Comparison of ENCODE assay signal across 13 mouse cellular contexts in genomic region chr5:142394602-142395252, GRCm38 (mm10). TPM values are rescaled to one million over a fixed set of nuclear protein-coding genes. Genes with fewer than 3 reads are reported as not detected.
DNase-seq lines count a peak whose midpoint lies in the region; ATAC-seq and TF ChIP-seq lines count a peak whose summit lies in the region.
"Had no signal": no experiment of that assay in that cellular context is flagged by ENCODE, and none has a peak within 500 bp of the region (broad histone marks: within the 10 kb centered on the region; RNA-seq: fewer than 3 reads in every experiment).

No protein-coding gene starts in this region.

- no peaks in the 10 kb centered on the region for H3K36me3 ChIP-seq in lung, embryonic 14.5 days (ENCODE audit: insufficient read depth)
- H3K36me3 ChIP-seq: hindbrain, embryonic 15.5 days; limb, embryonic 15.5 days had no signal

- H3K4me3 ChIP-seq in gastrocnemius, adult 2 months: no peak overlapping the region
- no peak overlapping the region for H3K4me3 ChIP-seq in lung, embryonic 14.5 days (ENCODE audit: low read depth, low read length)
- H3K4me3 ChIP-seq: hindbrain, embryonic 15.5 days; limb, embryonic 15.5 days had no signal

- 88% methylated on average over 6 of the region's 6 CpGs for WGBS in lung, embryonic 14.5 days

- peak; percentile 37 for TF ChIP-seq CTCF in gastrocnemius, adult 2 months (IDR thresholded peaks at IDR 0.05)
- peak; percentile 50 for TF ChIP-seq CTCF in lung, embryonic 14.5 days (IDR thresholded peaks at IDR 0.05; ENCODE audit: low read depth)

- H3K4me1 ChIP-seq in lung, embryonic 14.5 days (ENCODE audit: insufficient read depth): no peaks in the 10 kb centered on the region
- H3K4me1 ChIP-seq: hindbrain, embryonic 15.5 days had no signal

- H3K4me2 ChIP-seq in lung, embryonic 14.5 days: no peak overlapping the region
- H3K4me2 ChIP-seq: hindbrain, embryonic 15.5 days; limb, embryonic 15.5 days had no signal

- H3K9me3 ChIP-seq in lung, embryonic 14.5 days (ENCODE audit: low read depth, low read length): no peaks in the 10 kb centered on the region
- H3K9me3 ChIP-seq: hindbrain, embryonic 15.5 days; limb, embryonic 15.5 days had no signal

- intact Hi-C loops in gastrocnemius, adult 2 months (cut with DNase I): no loop called here

- H3K27ac ChIP-seq in gastrocnemius, adult 2 months: no peak overlapping the region
- no peak overlapping the region for H3K27ac ChIP-seq in lung, embryonic 14.5 days (ENCODE audit: low read depth)
- H3K27ac ChIP-seq: hindbrain, embryonic 15.5 days; limb, embryonic 15.5 days had no signal

- no peak for ATAC-seq in lung, embryonic 14.5 days (ENCODE audit: insufficient read depth)

- H3K27me3 ChIP-seq in lung, embryonic 14.5 days (ENCODE audit: insufficient read depth, low read length): no peaks in the 10 kb centered on the region
- H3K27me3 ChIP-seq: hindbrain, embryonic 15.5 days; limb, embryonic 15.5 days had no signal

- no peak for DNase-seq in gastrocnemius, adult 2 months
- no peak for DNase-seq in gastrocnemius, adult 18-20 months (ENCODE audit: low spot score)
- DNase-seq in lung, embryonic 14.5 days: no peak
- no peak for DNase-seq in lung, postnatal 25 days (ENCODE audit: low spot score)
- DNase-seq in ES-CJ7 (ENCODE audit: low read depth, low spot score): peak; percentile 71
- DNase-seq in induced T-regulatory cell, adult 2 months (ENCODE audit: low read depth): peak; percentile 50
- no peak for DNase-seq in adrenal gland, adult 18-20 months (ENCODE audit: low spot score in 2 of 2)
- no peak for DNase-seq in cerebellum, postnatal 10 days
- DNase-seq: cerebellum, adult 8-10 months; heart, adult 18-20 months; right cerebral cortex, postnatal 14 days had no signal

- no peak overlapping the region for H3K9ac ChIP-seq in lung, embryonic 14.5 days
- H3K9ac ChIP-seq: hindbrain, embryonic 15.5 days; limb, embryonic 15.5 days had no signal

RNA-seq across cellular contexts. Expression of gene Foxk1, which starts 6.6 kb away (rescaled TPM):
- total RNA-seq in gastrocnemius, adult 2 months (2021): 10 to 100 TPM; 12.2 to 18.9 TPM
- total RNA-seq in gastrocnemius, adult 18-20 months (2021): 10 to 100 TPM; 14.5 to 16.4 TPM
- 5.4 and 7.9 TPM in 2 replicates for polyA plus RNA-seq in lung, embryonic 14.5 days (2014; fragmentation: Nextera tagmentation; extraction: Ambion mirVana)
- 10 to 100 TPM; 17.9 to 22.1 TPM for total RNA-seq in adrenal gland, adult 18-20 months (2021)

Comparison
In these comparisons a context has a peak if more than half of its experiments do, and no peak if none do; other contexts are left out.
1. DNase-seq: peak in ES-CJ7 (single experiment) and induced T-regulatory cell, adult 2 months (single experiment); none in gastrocnemius, adult 2 months (single experiment), gastrocnemius, adult 18-20 months (single experiment), lung, embryonic 14.5 days (single experiment), lung, postnatal 25 days (single experiment), adrenal gland, adult 18-20 months (0 of 2) and cerebellum, postnatal 10 days (0 of 2).